Mouse (Mus musculus) myocyte (in vitro differentiated cells): Measurements from ENCODE around the gene Plcxd2.

Experiments
- E2F4 ChIP-seq: IDR thresholded peaks from one replicate; pipeline ENCODE4 v1.6.1; 2011; ENCODE audit warnings: mild to moderate bottlenecking, control low read depth, moderate library complexity; ENCODE audit not compliant: insufficient read depth
- MAX ChIP-seq: IDR thresholded peaks from one replicate; pipeline ENCODE4 v1.6.1; 2011; ENCODE audit warnings: low read depth, mild to moderate bottlenecking, control low read depth
- MYOD1 ChIP-seq, 3 experiments: IDR thresholded peaks; one replicate each; pipeline ENCODE4 v1.6.1; 2011; ENCODE audit warnings: control low read depth in 2 of 3, low read depth in 2 of 3, mild to moderate bottlenecking in 2 of 3, moderate library complexity in 1 of 3; ENCODE audit not compliant: insufficient read length in 2 of 3, control insufficient read depth in 1 of 3
- POLR2A ChIP-seq: IDR thresholded peaks from one replicate; pipeline ENCODE4 v1.6.1; 2011; ENCODE audit warnings: low read depth, mild to moderate bottlenecking, control low read depth, moderate library complexity; ENCODE audit not compliant: insufficient read length
- POLR2AphosphoS2 ChIP-seq: IDR thresholded peaks from one replicate; pipeline ENCODE4 v1.6.1; 2011; ENCODE audit warnings: low read depth, control low read depth; ENCODE audit not compliant: insufficient read length
- REST ChIP-seq: IDR thresholded peaks from one replicate; pipeline ENCODE4 v1.6.1; 2011; ENCODE audit warnings: mild to moderate bottlenecking, control low read depth, moderate library complexity; ENCODE audit not compliant: insufficient read depth, insufficient read length
- TCF12 ChIP-seq: IDR thresholded peaks from one replicate; pipeline ENCODE4 v1.6.1; 2011; ENCODE audit warnings: mild to moderate bottlenecking, control low read depth; ENCODE audit not compliant: poor library complexity, insufficient read depth, severe bottlenecking
- TCF3 ChIP-seq: IDR thresholded peaks from one replicate; pipeline ENCODE4 v1.6.1; 2011; ENCODE audit warnings: low read depth, control low read depth; ENCODE audit not compliant: insufficient read length
- USF1 ChIP-seq: IDR thresholded peaks from one replicate; pipeline ENCODE4 v1.6.1; 2011; ENCODE audit warnings: low read depth, mild to moderate bottlenecking, control low read depth, moderate library complexity

- no peak for TF ChIP-seq E2F4
- TF ChIP-seq POLR2A: no peak
- TF ChIP-seq USF1: no peak
- TF ChIP-seq MAX: no peak
- no peak for TF ChIP-seq TCF3
- no peak for TF ChIP-seq REST
- no peak for TF ChIP-seq MYOD1 (IDR thresholded peaks at IDR 0.05; ENCODE audit: control insufficient read depth in 1 of 3, insufficient read length in 2 of 3, low read depth in 2 of 3)
- TF ChIP-seq POLR2AphosphoS2: no peak
- TF ChIP-seq TCF12: no peak
Measured at GRCm38 (mm10) chr16:46022958-46023491, 13.0 kb upstream of the Plcxd2 start.
